Mouse (Mus musculus): ENCODE results near the gene Etfrf1.

DNA sequence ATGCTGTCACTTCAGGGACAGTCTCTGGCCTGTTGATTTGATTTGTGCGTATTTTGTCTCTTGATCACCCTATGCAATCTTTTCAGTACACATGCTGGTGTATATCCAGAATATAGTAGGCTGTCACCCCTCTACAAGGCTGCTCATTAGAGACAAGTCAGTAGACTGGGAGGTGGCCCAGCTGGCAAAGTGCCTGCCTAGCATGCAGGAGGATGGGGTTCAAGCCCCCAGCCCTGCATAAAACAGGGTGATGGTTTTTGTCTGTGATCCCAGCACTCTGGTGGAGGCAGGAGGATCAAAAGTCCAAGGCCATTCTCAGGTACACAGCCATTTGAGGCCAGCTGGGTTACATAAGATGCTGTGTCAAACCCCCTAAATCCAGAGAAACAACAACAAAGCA, 24.8 kb upstream of the Etfrf1 start:
- TF ChIP-seq CTCF (IDR thresholded peaks at IDR 0.05; ENCODE audit: borderline replicate concordance, extremely low read depth, insufficient read depth, insufficient read length), result no peak
- no peak for TF ChIP-seq POLR2A (IDR thresholded peaks at IDR 0.05; ENCODE audit: borderline replicate concordance, extremely low read depth, insufficient read depth, insufficient read length, poor library complexity, severe bottlenecking)
